Mouse (Mus musculus): Measurements from ENCODE around the gene Aurkc. TPM values are rescaled to one million over a fixed set of nuclear protein-coding genes. Genes with fewer than 3 reads are reported as not detected.

Aurkc gene
- polyA plus RNA-seq, 1 experiment from 2014 or later, result not detected

Other genes starting within 250 kb of the Aurkc start
- gene Zfp954, start 126.2 kb downstream of the Aurkc start, polyA plus RNA-seq (2015; fragmentation: Nextera tagmentation; extraction: Ambion mirVana), result 13.3 and 13.4 TPM in 2 replicates
- gene Zfp773, start 141.5 kb downstream of the Aurkc start, polyA plus RNA-seq (2015; fragmentation: Nextera tagmentation; extraction: Ambion mirVana), result 1.9 and 2.3 TPM in 2 replicates
- 2.3 and 3.0 TPM in 2 replicates for gene Zfp418, start 176.0 kb downstream of the Aurkc start, polyA plus RNA-seq (2015; fragmentation: Nextera tagmentation; extraction: Ambion mirVana)
- gene Zfp772, start 214.7 kb downstream of the Aurkc start, polyA plus RNA-seq (2015; fragmentation: Nextera tagmentation; extraction: Ambion mirVana), result 10.1 and 10.3 TPM in 2 replicates

Measured in embryonic facial prominence, embryonic 15.5 days (tissue).